ENCODE assay signal across 8 mouse cellular contexts in the genomic region with DNA sequence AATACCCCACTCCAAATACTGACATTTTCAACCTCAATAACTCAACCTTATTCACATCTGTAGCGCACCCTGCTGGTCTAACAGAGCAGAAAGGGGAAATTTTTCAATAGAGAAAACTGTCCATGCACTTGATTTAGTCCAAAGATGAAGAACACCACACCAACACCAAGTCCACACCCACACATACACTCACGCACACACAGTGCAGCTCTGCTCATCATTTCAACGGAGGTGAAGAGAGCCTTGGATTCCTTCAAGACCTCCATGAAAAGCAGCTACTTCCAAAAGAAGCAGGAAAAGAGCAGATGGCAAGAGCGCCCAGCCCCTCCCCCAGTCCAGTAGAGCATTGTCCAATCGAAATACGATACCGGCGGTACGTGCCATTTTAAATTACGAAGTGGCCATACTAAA. TPM values are rescaled to one million over a fixed set of nuclear protein-coding genes. Genes with fewer than 3 reads are reported as not detected.
A peak's percentile ranks its signal among the peaks of the same experiment; 100 is the strongest.
DNase-seq lines count a peak whose midpoint lies in the region; ATAC-seq and TF ChIP-seq lines count a peak whose summit lies in the region.

No protein-coding gene starts in this region.

- intact Hi-C loops in left cerebral cortex, postnatal 36 days (cut with DNase I): loop anchor here (5.0 kb wide), 2 partner anchors 42 to 302 kb away; a partner anchor contains a TSS

- peak; percentile 76 for TF ChIP-seq CTCF in intestine, postnatal 0 days (IDR thresholded peaks at IDR 0.05; ENCODE audit: low read depth)

- peaks cover 4% of the 10 kb centered on the region; the same call in 1 of the 2 replicates for H3K4me1 ChIP-seq in intestine, postnatal 0 days (replicated peaks; ENCODE audit: control insufficient read depth, insufficient read depth, low read length)

- DNase-seq in urinary bladder, postnatal 14 days (ENCODE audit: low spot score): peak; percentile 64
- DNase-seq in urinary bladder, postnatal 10 days (ENCODE audit: low spot score): no peak
- peak; percentile 72 for DNase-seq in embryo, embryonic 9.5 days (ENCODE audit: extremely low spot score)
- peak; percentile 95 for DNase-seq in heart, adult 11 months
- peak; percentile 33 to 40 for DNase-seq in left cerebral cortex, postnatal 36 days (ENCODE audit: low spot score in 2 of 2)
- DNase-seq in mesoderm, embryonic 11.5 days (ENCODE audit: low read depth, low spot score): peak; percentile 71
- DNase-seq in right cerebral cortex, postnatal 36 days (ENCODE audit: low spot score in 2 of 2): peak; percentile 9 to 36

- no peaks in the 10 kb centered on the region for H3K36me3 ChIP-seq in intestine, postnatal 0 days (ENCODE audit: control insufficient read depth, insufficient read depth)

- no peaks in the 10 kb centered on the region for H3K9me3 ChIP-seq in intestine, postnatal 0 days (ENCODE audit: control insufficient read depth)

- peak overlapping the region; percentile 91 for H3K27ac ChIP-seq in intestine, postnatal 0 days (ENCODE audit: low read depth, low read length)

- ATAC-seq in intestine, postnatal 0 days: no peak

- 11% methylated on average over 10 of the region's 10 CpGs for WGBS in intestine, postnatal 0 days

- no peaks in the 10 kb centered on the region for H3K27me3 ChIP-seq in intestine, postnatal 0 days (replicated peaks; ENCODE audit: control insufficient read depth, insufficient read depth, low read length)

- 0 out of 2 replicates have a peak overlapping the region, but pooled peaks have one; percentile 92 for H3K9ac ChIP-seq in intestine, postnatal 0 days (ENCODE audit: low read depth, low read length)

- H3K4me2 ChIP-seq in intestine, postnatal 0 days (replicated peaks; ENCODE audit: low read depth): peak overlapping the region; percentile 78

- H3K4me3 ChIP-seq in intestine, postnatal 0 days (ENCODE audit: low read depth, low read length): peak overlapping the region; percentile 82

RNA-seq across cellular contexts. Expression of a gene that starts 1.5 kb away (rescaled TPM):
- polyA plus RNA-seq in intestine, postnatal 0 days (2015; fragmentation: Nextera tagmentation; extraction: Ambion mirVana): 32.4 and 41.2 TPM in 2 replicates
- 10 to 100 TPM; 49.7 to 84.5 TPM for total RNA-seq in left cerebral cortex, postnatal 36 days (2021)

RNA-seq across cellular contexts. Expression of a gene that starts 28.5 kb away (rescaled TPM):
- polyA plus RNA-seq in intestine, postnatal 0 days (2015; fragmentation: Nextera tagmentation; extraction: Ambion mirVana): 61.1 and 65.5 TPM in 2 replicates
- 10 to 100 TPM; 48.2 to 48.8 TPM for total RNA-seq in left cerebral cortex, postnatal 36 days (2021)

RNA-seq across cellular contexts. Expression of a gene that starts 40.2 kb away (rescaled TPM):
- polyA plus RNA-seq in intestine, postnatal 0 days (2015; fragmentation: Nextera tagmentation; extraction: Ambion mirVana): 26.8 and 27.7 TPM in 2 replicates
- 10 to 100 TPM; 32.1 to 38.1 TPM for total RNA-seq in left cerebral cortex, postnatal 36 days (2021)
